Mouse (Mus musculus) liver, postnatal 0 days (tissue): Measurements from ENCODE around the gene 4930522L14Rik. TPM values are rescaled to one million over a fixed set of nuclear protein-coding genes. Genes with fewer than 3 reads are reported as not detected.
"Not testable (repeated sequence)": the region's sequence is repeated elsewhere in the genome, so short reads cannot be mapped to it uniquely, and the experiment has no call there.

ENCODE experiments used
- ATAC-seq: fragments of 200-750 bp; cut with Nextera tagmentation; 2 replicates; pipeline ENCODE4 v1.8.0; 2017; ENCODE audit warnings: mild to moderate bottlenecking, moderate library complexity
- DNase-seq: peaks from one replicate; pipeline ENCODE4 v3.0.0-alpha.2; 2016
- H3K27ac ChIP-seq: fragments of 300-500 bp; sonication (generic); 2 replicates; pipeline ENCODE4 v1.5.1; 2014; ENCODE audit warnings: antibody characterized with exemption, moderate library complexity, mild to moderate bottlenecking, low read depth
- H3K27me3 ChIP-seq: fragments of 300-500 bp; sonication (generic); 2 replicates; pipeline ENCODE4 v1.6.1; 2014; ENCODE audit warnings: low read length, control low read depth, mixed read lengths; ENCODE audit not compliant: insufficient read depth
- H3K36me3 ChIP-seq: fragments of 300-500 bp; sonication (generic); replicated peaks from 2 replicates; pipeline ENCODE4 v1.6.1; 2014; ENCODE audit warnings: mild to moderate bottlenecking, control low read depth, low read length, moderate library complexity, mixed read lengths; ENCODE audit not compliant: insufficient read depth
- H3K4me1 ChIP-seq: fragments of 300-500 bp; sonication (generic); 2 replicates; pipeline ENCODE4 v1.6.1; 2014; ENCODE audit warnings: antibody characterized with exemption, mild to moderate bottlenecking, control low read depth; ENCODE audit not compliant: insufficient read depth
- H3K4me2 ChIP-seq: fragments of 300-500 bp; sonication (generic); 2 replicates; pipeline ENCODE4 v1.6.1; 2014; ENCODE audit warnings: low read depth, mild to moderate bottlenecking, low read length, moderate library complexity, mixed read lengths
- H3K4me3 ChIP-seq: fragments of 300-500 bp; sonication (generic); 2 replicates; pipeline ENCODE4 v1.5.1; 2014; ENCODE audit warnings: low read depth, low read length
- H3K9ac ChIP-seq: fragments of 300-500 bp; sonication (generic); replicated peaks from 2 replicates; pipeline ENCODE4 v1.6.1; 2014; ENCODE audit warnings: mild to moderate bottlenecking, moderate library complexity
- H3K9me3 ChIP-seq: fragments of 300-500 bp; sonication (generic); 2 replicates; pipeline ENCODE4 v1.6.1; 2016; ENCODE audit warnings: mild to moderate bottlenecking, control low read depth, low read length, mixed read lengths
- WGBS: fragments of 180-500 bp; shearing (Covaris S2); extraction: QIAGEN DNeasy Blood & Tissue Kit; methylation state at CpG from one replicate; pipeline ENCODE4 v1.1.7; 2014; ENCODE audit not compliant: insufficient replicate concordance; 5-methylcytosine and 5-hydroxymethylcytosine counted together
- polyA plus RNA-seq: library from polyadenylated mRNA; unstranded; fragments of >200 nt; fragmentation: Nextera tagmentation; extraction: Ambion mirVana; gene quantifications from 2 replicates; pipeline ENCODE4 v1.2.1, GENCODE M21; 2015

The 4930522L14Rik gene
- 2.9 and 3.9 TPM in 2 replicates for polyA plus RNA-seq

GRCm38 (mm10) chr5:109751391-109752071, at the start of gene 4930522L14Rik:
Gene 4930522L14Rik (minus strand): TSS chr5:109751886.
- Histone ChIP-seq H3K4me2 (peak within 1 kb of the TSS; percentile 74), H3K9ac (peak within 1 kb of the TSS; percentile 73), H3K4me3 (peak within 1 kb of the TSS; percentile 68), H3K27ac (peak within 1 kb of the TSS; percentile 69)
- ATAC-seq (peak; percentile 96), DNase-seq (peak; percentile 53)
- WGBS = under 1% methylated on average over 23 of the region's 25 CpGs
- H3K36me3 ChIP-seq, H3K9me3 ChIP-seq, H3K27me3 ChIP-seq, H3K4me1 ChIP-seq: not testable (repeated sequence)

GRCm38 (mm10) chr5:109801466-109801865, 49.8 kb upstream of the 4930522L14Rik start:
- not testable (repeated sequence) for H3K4me1 ChIP-seq, H3K27ac ChIP-seq, H3K4me2 ChIP-seq, H3K9me3 ChIP-seq, H3K9ac ChIP-seq, DNase-seq, H3K27me3 ChIP-seq, H3K4me3 ChIP-seq, H3K36me3 ChIP-seq, ATAC-seq

- H3K36me3 ChIP-seq, H3K9ac ChIP-seq, H3K4me3 ChIP-seq, H3K4me2 ChIP-seq, H3K9me3 ChIP-seq, H3K27me3 ChIP-seq, H3K27ac ChIP-seq, DNase-seq, ATAC-seq, H3K4me1 ChIP-seq: not testable (repeated sequence)
- 43% methylated on average over 2 of the region's 2 CpGs for WGBS
These were observed 48.3 kb upstream of the 4930522L14Rik start for GRCm38 (mm10) chr5:109799948-109800347.

- H3K36me3 ChIP-seq, H3K27ac ChIP-seq, H3K9me3 ChIP-seq, H3K9ac ChIP-seq, H3K4me2 ChIP-seq, H3K4me1 ChIP-seq, H3K4me3 ChIP-seq, ATAC-seq, H3K27me3 ChIP-seq, DNase-seq: not testable (repeated sequence)
- 88% methylated on average over 3 of the region's 3 CpGs for WGBS
These were observed 45.3 kb upstream of the 4930522L14Rik start for GRCm38 (mm10) chr5:109797017-109797416.

GRCm38 (mm10) chr5:109795967-109796652, 44.4 kb upstream of the 4930522L14Rik start:
- H3K27ac ChIP-seq = peak overlapping the region; percentile 71
- not testable (repeated sequence) for H3K9me3 ChIP-seq, H3K4me1 ChIP-seq, H3K36me3 ChIP-seq, H3K27me3 ChIP-seq
- peak; percentile 52 for DNase-seq
- ATAC-seq = peak; percentile 95
- H3K4me2 ChIP-seq = peak overlapping the region; percentile 76
- H3K9ac ChIP-seq = peak overlapping the region; percentile 67
- WGBS = 3% methylated on average over 25 of the region's 25 CpGs
- peak overlapping the region; percentile 65 for H3K4me3 ChIP-seq

GRCm38 (mm10) chr5:109752073-109752780, 541 bp upstream of the 4930522L14Rik start:
- H3K9me3 ChIP-seq, H3K9ac ChIP-seq, H3K4me1 ChIP-seq, DNase-seq, H3K36me3 ChIP-seq, H3K27me3 ChIP-seq: not testable (repeated sequence)
- 60% methylated on average over 4 of the region's 4 CpGs for WGBS
- ATAC-seq = peak; percentile 4; the same call in 1 of the 2 replicates
- 0 out of 2 replicates have a peak overlapping the region, but pooled peaks have one; percentile 7 for H3K27ac ChIP-seq
- H3K4me2 ChIP-seq = peak overlapping the region; percentile 74
- H3K4me3 ChIP-seq = peak overlapping the region; percentile 68; the same call in 1 of the 2 replicates

- H3K27me3 ChIP-seq, H3K4me3 ChIP-seq, DNase-seq, H3K9ac ChIP-seq, H3K9me3 ChIP-seq, H3K4me1 ChIP-seq, ATAC-seq, H3K36me3 ChIP-seq, H3K27ac ChIP-seq, H3K4me2 ChIP-seq: not testable (repeated sequence)
- WGBS = 75% methylated on average over 1 of the region's 1 CpGs
These were observed 6.6 kb downstream of the 4930522L14Rik start for GRCm38 (mm10) chr5:109745081-109745480.

GRCm38 (mm10) chr5:109717341-109717740, 34.3 kb downstream of the 4930522L14Rik start:
- not testable (repeated sequence) for H3K27me3 ChIP-seq, H3K9ac ChIP-seq, H3K36me3 ChIP-seq, H3K4me1 ChIP-seq, H3K27ac ChIP-seq, H3K4me3 ChIP-seq, ATAC-seq, DNase-seq, H3K4me2 ChIP-seq, H3K9me3 ChIP-seq
- 53% methylated on average over 3 of the region's 3 CpGs for WGBS

- not testable (repeated sequence) for H3K4me1 ChIP-seq, H3K36me3 ChIP-seq, H3K27me3 ChIP-seq, H3K9me3 ChIP-seq, ATAC-seq, H3K27ac ChIP-seq, DNase-seq
- Histone ChIP-seq H3K9ac (peak overlapping the region; percentile 72; the same call in 1 of the 2 replicates), H3K4me3 (peak overlapping the region; percentile 57), H3K4me2 (peak overlapping the region; percentile 78)
- 65% methylated on average over 5 of the region's 5 CpGs for WGBS
These were observed 60.3 kb downstream of the 4930522L14Rik start for GRCm38 (mm10) chr5:109691205-109691965.
